Mouse (Mus musculus) liver, postnatal 0 days (tissue): ENCODE measurements around the gene Efna1. TPM values are rescaled to one million over a fixed set of nuclear protein-coding genes. Genes with fewer than 3 reads are reported as not detected.
A peak's percentile ranks its signal among the peaks of the same experiment; 100 is the strongest.

ENCODE experiments used
- ATAC-seq: fragments of 200-750 bp; cut with Nextera tagmentation; 2 replicates; pipeline ENCODE4 v1.8.0; 2017; ENCODE audit warnings: mild to moderate bottlenecking, moderate library complexity
- DNase-seq: peaks from one replicate; pipeline ENCODE4 v3.0.0-alpha.2; 2016
- H3K27ac ChIP-seq: fragments of 300-500 bp; sonication (generic); 2 replicates; pipeline ENCODE4 v1.5.1; 2014; ENCODE audit warnings: antibody characterized with exemption, moderate library complexity, mild to moderate bottlenecking, low read depth
- H3K27me3 ChIP-seq: fragments of 300-500 bp; sonication (generic); 2 replicates; pipeline ENCODE4 v1.6.1; 2014; ENCODE audit warnings: low read length, control low read depth, mixed read lengths; ENCODE audit not compliant: insufficient read depth
- H3K36me3 ChIP-seq: fragments of 300-500 bp; sonication (generic); replicated peaks from 2 replicates; pipeline ENCODE4 v1.6.1; 2014; ENCODE audit warnings: mild to moderate bottlenecking, control low read depth, low read length, moderate library complexity, mixed read lengths; ENCODE audit not compliant: insufficient read depth
- H3K4me1 ChIP-seq: fragments of 300-500 bp; sonication (generic); 2 replicates; pipeline ENCODE4 v1.6.1; 2014; ENCODE audit warnings: antibody characterized with exemption, mild to moderate bottlenecking, control low read depth; ENCODE audit not compliant: insufficient read depth
- H3K4me2 ChIP-seq: fragments of 300-500 bp; sonication (generic); 2 replicates; pipeline ENCODE4 v1.6.1; 2014; ENCODE audit warnings: low read depth, mild to moderate bottlenecking, low read length, moderate library complexity, mixed read lengths
- H3K4me3 ChIP-seq: fragments of 300-500 bp; sonication (generic); 2 replicates; pipeline ENCODE4 v1.5.1; 2014; ENCODE audit warnings: low read depth, low read length
- H3K9ac ChIP-seq: fragments of 300-500 bp; sonication (generic); replicated peaks from 2 replicates; pipeline ENCODE4 v1.6.1; 2014; ENCODE audit warnings: mild to moderate bottlenecking, moderate library complexity
- H3K9me3 ChIP-seq: fragments of 300-500 bp; sonication (generic); 2 replicates; pipeline ENCODE4 v1.6.1; 2016; ENCODE audit warnings: mild to moderate bottlenecking, control low read depth, low read length, mixed read lengths
- CTCF ChIP-seq: sonication (generic); IDR thresholded peaks from 2 replicates; pipeline ENCODE4 v1.5.1; 2016; ENCODE audit warnings: antibody characterized with exemption, low read depth
- EP300 ChIP-seq: IDR thresholded peaks from 2 replicates; pipeline ENCODE4 v1.6.1; 2016; ENCODE audit warnings: antibody characterized with exemption, low read depth, mild to moderate bottlenecking
- WGBS: fragments of 180-500 bp; shearing (Covaris S2); extraction: QIAGEN DNeasy Blood & Tissue Kit; methylation state at CpG from one replicate; pipeline ENCODE4 v1.1.7; 2014; ENCODE audit not compliant: insufficient replicate concordance; 5-methylcytosine and 5-hydroxymethylcytosine counted together
- polyA plus RNA-seq: library from polyadenylated mRNA; unstranded; fragments of >200 nt; fragmentation: Nextera tagmentation; extraction: Ambion mirVana; gene quantifications from 2 replicates; pipeline ENCODE4 v1.2.1, GENCODE M21; 2015

The Efna1 gene
- polyA plus RNA-seq, 1 experiment from 2014 or later, result 27.8 TPM

DNA sequence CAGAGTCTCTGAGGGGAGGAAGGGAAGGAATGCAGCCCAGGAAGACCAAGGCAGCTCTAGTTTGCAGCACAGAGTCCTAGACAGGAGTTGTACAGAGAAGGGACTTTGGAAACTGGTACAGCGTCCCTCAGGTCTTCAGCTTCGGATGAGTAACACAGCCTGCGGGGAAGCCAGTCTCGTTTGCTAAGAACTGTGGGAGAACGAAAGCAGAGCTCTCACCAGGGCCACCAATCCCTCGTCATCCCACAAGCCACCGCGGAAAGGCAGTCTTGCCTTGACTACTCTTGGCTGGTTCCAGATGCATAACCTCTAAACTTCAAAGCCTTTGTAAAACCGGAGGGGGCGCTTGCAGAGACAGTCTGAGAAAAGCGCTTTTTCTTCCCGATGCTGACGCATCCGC is 18.6 kb upstream of the Efna1 start:
- no peaks in the 10 kb centered on the region for H3K9me3 ChIP-seq
- 5% methylated on average over 14 of the region's 14 CpGs for WGBS
- peak overlapping the region; percentile 86 for H3K27ac ChIP-seq
- peak overlapping the region; percentile 51; the same call in 1 of the 2 replicates for H3K9ac ChIP-seq
- H3K27me3 ChIP-seq, result 0 out of 2 replicates have a peak, but pooled peaks cover 3% of the 10 kb centered on the region
- H3K4me2 ChIP-seq, result peak overlapping the region; percentile 67
- DNase-seq (no peak), ATAC-seq (peak; percentile 22)
- H3K36me3 ChIP-seq, result no peaks in the 10 kb centered on the region
- peak overlapping the region; percentile 24 for H3K4me3 ChIP-seq
- H3K4me1 ChIP-seq, result peaks cover 5% of the 10 kb centered on the region
- TF ChIP-seq EP300, result no peak
- peak; percentile 23; the same call in 1 of the 2 replicates for TF ChIP-seq CTCF

DNA sequence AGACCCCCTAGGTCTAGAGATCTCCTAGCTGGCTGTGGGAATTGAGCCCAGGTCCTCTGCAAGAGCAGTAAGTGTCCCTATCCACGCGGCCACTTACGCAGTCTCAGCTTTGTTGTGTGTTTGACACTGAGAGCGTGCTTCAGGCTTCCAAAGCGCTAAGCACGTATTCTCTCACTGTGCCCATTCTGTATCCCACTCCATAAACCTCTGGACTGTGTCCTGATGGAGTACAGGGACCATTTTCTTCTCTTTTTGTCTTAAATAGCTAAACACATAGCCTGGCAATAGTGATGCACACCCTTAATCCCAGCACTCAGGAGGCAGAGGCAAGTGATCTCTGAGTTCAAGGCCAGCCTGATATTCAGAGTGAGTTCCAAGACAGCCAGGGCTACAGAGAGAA is 18.0 kb upstream of the Efna1 start:
- Histone ChIP-seq H3K27me3 (0 out of 2 replicates have a peak, but pooled peaks cover 3% of the 10 kb centered on the region), H3K4me1 (peaks cover 9% of the 10 kb centered on the region; the same call in 1 of the 2 replicates), H3K9ac (0 out of 2 replicates have a peak overlapping the region, but pooled peaks have one; percentile 51), H3K27ac (peak overlapping the region; percentile 86; the same call in 1 of the 2 replicates), H3K36me3 (no peaks in the 10 kb centered on the region), H3K9me3 (no peaks in the 10 kb centered on the region), H3K4me2 (peak overlapping the region; percentile 67; the same call in 1 of the 2 replicates), H3K4me3 (no peak overlapping the region)
- ATAC-seq, result no peak
- no peak for TF ChIP-seq CTCF
- no peak for TF ChIP-seq EP300
- WGBS, result 84% methylated on average over 6 of the region's 6 CpGs
- no peak for DNase-seq

DNA sequence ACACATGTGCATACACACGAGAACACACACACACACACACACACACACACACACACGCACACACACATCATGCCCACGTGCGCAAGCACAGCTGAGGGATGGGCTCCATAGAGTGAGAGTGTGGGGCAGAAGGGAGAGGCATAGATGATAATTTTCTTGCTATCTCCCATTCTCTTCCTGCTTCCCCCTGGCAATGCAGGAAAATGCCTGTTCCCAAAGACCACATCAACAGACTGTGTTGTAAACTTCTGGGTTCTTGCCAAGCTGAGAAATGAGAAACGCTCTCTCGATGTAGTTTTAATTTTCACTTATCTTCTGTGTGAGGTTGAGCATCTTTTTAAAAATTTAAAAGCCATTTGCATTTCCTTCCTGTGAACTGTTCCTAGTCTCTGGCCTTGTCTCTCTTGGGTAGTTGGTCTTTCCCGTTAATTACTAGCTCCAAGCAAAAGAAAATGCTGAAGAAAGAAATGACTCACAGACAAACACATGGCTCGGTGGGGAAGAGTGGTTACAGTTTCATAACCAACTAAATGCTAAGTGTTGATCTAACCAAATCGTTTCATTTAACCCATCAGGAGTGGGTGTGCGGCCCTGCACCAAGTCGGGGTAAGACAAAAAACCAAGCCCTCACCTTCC is 15.9 kb upstream of the Efna1 start:
- H3K4me1 ChIP-seq, result peaks cover 13% of the 10 kb centered on the region; the same call in 1 of the 2 replicates
- 75% methylated on average over 11 of the region's 11 CpGs for WGBS
- TF ChIP-seq EP300 (no peak), CTCF (no peak)
- H3K36me3 ChIP-seq, result no peaks in the 10 kb centered on the region
- 0 out of 2 replicates have a peak, but pooled peaks cover 3% of the 10 kb centered on the region for H3K27me3 ChIP-seq
- H3K4me3 ChIP-seq, result no peak overlapping the region
- H3K9me3 ChIP-seq, result no peaks in the 10 kb centered on the region
- no peak overlapping the region for H3K4me2 ChIP-seq
- ATAC-seq, result no peak
- H3K27ac ChIP-seq, result 0 out of 2 replicates have a peak overlapping the region, but pooled peaks have one; percentile 22
- no peak overlapping the region for H3K9ac ChIP-seq
- no peak for DNase-seq

DNA sequence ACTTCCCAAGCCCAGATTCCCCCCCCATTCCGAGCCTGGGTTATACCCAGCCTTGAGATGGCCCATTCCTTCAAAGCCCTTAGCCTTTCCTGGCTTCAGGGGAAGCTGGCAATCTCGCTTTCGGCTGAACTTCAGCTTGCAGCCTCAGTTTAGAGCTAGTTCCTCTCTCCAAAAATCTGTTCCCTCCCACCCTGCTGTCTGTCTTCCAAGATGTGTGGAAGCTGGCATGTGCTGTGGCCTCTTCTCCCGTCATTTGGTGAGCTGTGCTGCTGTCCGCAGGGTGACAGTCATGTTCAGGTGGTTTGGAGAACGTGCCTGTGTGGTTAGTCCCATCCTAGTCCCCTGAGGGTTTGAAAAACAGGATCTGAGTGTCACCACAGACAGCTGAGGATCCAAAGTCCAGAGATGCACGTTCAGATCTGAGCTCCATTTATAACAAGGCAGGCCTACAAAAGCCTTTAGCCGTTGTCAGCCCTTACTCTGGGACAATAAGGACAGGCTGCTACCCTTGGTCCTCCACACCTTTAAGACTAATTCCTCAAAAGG is 14.8 kb upstream of the Efna1 start:
- 47% methylated on average over 8 of the region's 8 CpGs for WGBS
- no peak for ATAC-seq
- TF ChIP-seq CTCF, result no peak
- TF ChIP-seq EP300, result no peak
- H3K27me3 ChIP-seq, result 0 out of 2 replicates have a peak, but pooled peaks cover 3% of the 10 kb centered on the region
- no peak for DNase-seq
- no peak overlapping the region for H3K4me2 ChIP-seq
- H3K36me3 ChIP-seq, result no peaks in the 10 kb centered on the region
- no peak overlapping the region for H3K9ac ChIP-seq
- H3K4me1 ChIP-seq, result peaks cover 13% of the 10 kb centered on the region; the same call in 1 of the 2 replicates
- no peaks in the 10 kb centered on the region for H3K9me3 ChIP-seq
- H3K27ac ChIP-seq, result peak overlapping the region; percentile 46; the same call in 1 of the 2 replicates
- no peak overlapping the region for H3K4me3 ChIP-seq

DNA sequence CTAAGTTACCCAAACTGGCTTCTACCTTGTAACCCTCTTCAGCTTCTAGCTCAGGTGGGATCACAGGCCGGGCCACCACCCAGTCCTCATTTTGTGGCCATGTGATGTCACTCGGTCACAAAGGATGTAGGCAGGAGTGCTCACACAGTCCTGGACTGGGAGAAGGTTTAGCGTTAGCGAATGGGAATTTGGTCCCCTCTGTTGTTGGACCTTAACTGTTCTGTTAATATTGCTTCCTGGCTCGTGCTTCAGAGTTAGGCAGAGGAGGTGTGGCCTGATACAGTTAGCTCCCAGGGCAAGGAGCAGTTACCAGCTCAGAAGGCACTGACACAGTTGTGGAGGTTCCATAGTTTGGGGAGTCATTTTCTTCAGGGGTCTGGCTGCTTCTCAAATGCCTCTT is 13.3 kb upstream of the Efna1 start:
- H3K4me1 ChIP-seq, result peaks cover 13% of the 10 kb centered on the region; the same call in 1 of the 2 replicates
- H3K27me3 ChIP-seq, result no peaks in the 10 kb centered on the region
- no peak overlapping the region for H3K4me2 ChIP-seq
- H3K4me3 ChIP-seq, result no peak overlapping the region
- 62% methylated on average over 5 of the region's 5 CpGs for WGBS
- ATAC-seq (peak; percentile 22; the same call in 1 of the 2 replicates), DNase-seq (no peak)
- no peak overlapping the region for H3K9ac ChIP-seq
- H3K36me3 ChIP-seq, result no peaks in the 10 kb centered on the region
- no peak for TF ChIP-seq CTCF
- TF ChIP-seq EP300, result no peak
- H3K27ac ChIP-seq, result peak overlapping the region; percentile 93
- H3K9me3 ChIP-seq, result no peaks in the 10 kb centered on the region

DNA sequence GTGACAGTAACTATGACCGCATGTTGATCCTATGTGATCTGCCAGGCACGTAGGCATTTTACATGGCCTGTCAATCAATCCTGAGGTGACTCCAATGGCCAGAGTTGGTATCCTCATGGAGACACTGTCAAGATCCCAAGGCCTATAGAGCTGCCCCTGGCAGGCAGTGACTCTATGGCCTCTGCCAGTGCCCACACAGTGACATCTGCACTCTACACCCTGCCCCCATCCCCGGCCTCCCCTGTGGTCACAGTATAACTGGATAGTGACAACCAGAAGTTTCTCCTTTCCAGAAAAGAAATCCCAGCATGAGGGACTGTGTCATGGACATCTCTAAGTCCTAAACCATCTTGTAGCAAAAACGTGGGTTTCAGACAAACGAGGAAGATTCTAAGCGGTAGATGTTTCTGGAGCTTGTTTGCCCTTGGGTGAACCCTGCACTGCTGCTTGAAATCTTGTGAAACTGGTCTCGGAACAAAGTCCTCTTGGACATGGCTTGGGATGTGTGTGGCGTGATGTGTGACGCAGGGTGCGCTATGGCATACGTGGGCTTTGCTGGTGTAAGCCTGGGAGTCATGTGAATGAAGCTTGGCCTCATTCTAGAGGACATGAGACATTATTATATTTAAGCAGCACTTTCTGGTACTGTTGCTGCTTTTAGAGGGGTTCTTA is 12.4 kb upstream of the Efna1 start:
- TF ChIP-seq CTCF (no peak), EP300 (peak; percentile 62)
- ATAC-seq (peak; percentile 96), DNase-seq (peak; percentile 71)
- Histone ChIP-seq H3K27me3 (no peaks in the 10 kb centered on the region), H3K36me3 (no peaks in the 10 kb centered on the region), H3K4me1 (peaks cover 12% of the 10 kb centered on the region; the same call in 1 of the 2 replicates), H3K4me2 (no peak overlapping the region), H3K9me3 (no peaks in the 10 kb centered on the region), H3K27ac (peak overlapping the region; percentile 93), H3K9ac (no peak overlapping the region; the same call in 1 of the 2 replicates), H3K4me3 (no peak overlapping the region)
- WGBS, result 58% methylated on average over 11 of the region's 11 CpGs
